7 mouse cellular contexts compared by ENCODE assay signal in genomic region chr19:15925719-15926045, GRCm38 (mm10). TPM values are rescaled to one million over a fixed set of nuclear protein-coding genes. Genes with fewer than 3 reads are reported as not detected.
A peak's percentile ranks its signal among the peaks of the same experiment; 100 is the strongest.
DNase-seq lines count a peak whose midpoint lies in the region; ATAC-seq lines count a peak whose summit lies in the region.

No protein-coding gene starts in this region.

- no peaks in the 10 kb centered on the region for H3K36me3 ChIP-seq in embryonic facial prominence, embryonic 12.5 days
- H3K36me3 ChIP-seq in limb, embryonic 12.5 days = 0 out of 2 replicates have a peak, but pooled peaks cover 2% of the 10 kb centered on the region
- no peaks in the 10 kb centered on the region for H3K36me3 ChIP-seq in midbrain, embryonic 15.5 days (replicated peaks)

- no peaks in the 10 kb centered on the region for H3K27me3 ChIP-seq in embryonic facial prominence, embryonic 12.5 days
- H3K27me3 ChIP-seq in limb, embryonic 12.5 days = no peaks in the 10 kb centered on the region
- H3K27me3 ChIP-seq in midbrain, embryonic 15.5 days (replicated peaks) = 0 out of 2 replicates have a peak, but pooled peaks cover 7% of the 10 kb centered on the region

- ATAC-seq in embryonic facial prominence, embryonic 12.5 days (ENCODE audit: insufficient number of reproducible peaks, insufficient read depth, low FRiP score, low TSS enrichment) = no peak
- no peak for ATAC-seq in limb, embryonic 12.5 days (ENCODE audit: insufficient number of reproducible peaks, insufficient read depth, low FRiP score, low TSS enrichment, low read depth)
- ATAC-seq in midbrain, embryonic 15.5 days (replicated peaks) = peak; percentile 41

- 10% methylated on average over 4 of the region's 4 CpGs for WGBS in embryonic facial prominence, embryonic 12.5 days
- 29% methylated on average over 4 of the region's 4 CpGs for WGBS in limb, embryonic 12.5 days
- 11% methylated on average over 4 of the region's 4 CpGs for WGBS in midbrain, embryonic 15.5 days

- peak overlapping the region; percentile 90 for H3K4me2 ChIP-seq in embryonic facial prominence, embryonic 12.5 days (replicated peaks)
- peak overlapping the region; percentile 88 for H3K4me2 ChIP-seq in limb, embryonic 12.5 days
- H3K4me2 ChIP-seq in midbrain, embryonic 15.5 days = peak overlapping the region; percentile 98

- H3K9me3 ChIP-seq in embryonic facial prominence, embryonic 12.5 days = no peaks in the 10 kb centered on the region
- no peaks in the 10 kb centered on the region for H3K9me3 ChIP-seq in limb, embryonic 12.5 days
- H3K9me3 ChIP-seq in midbrain, embryonic 15.5 days = no peaks in the 10 kb centered on the region

- peak overlapping the region; percentile 58 for H3K4me3 ChIP-seq in embryonic facial prominence, embryonic 12.5 days
- peak overlapping the region; percentile 66 for H3K4me3 ChIP-seq in limb, embryonic 12.5 days (replicated peaks)
- H3K4me3 ChIP-seq in midbrain, embryonic 15.5 days = peak overlapping the region; percentile 86

- H3K4me1 ChIP-seq in embryonic facial prominence, embryonic 12.5 days = peaks cover 14% of the 10 kb centered on the region
- peaks cover 17% of the 10 kb centered on the region for H3K4me1 ChIP-seq in limb, embryonic 12.5 days (replicated peaks)
- peaks cover 18% of the 10 kb centered on the region for H3K4me1 ChIP-seq in midbrain, embryonic 15.5 days

- peak overlapping the region; percentile 77 for H3K27ac ChIP-seq in embryonic facial prominence, embryonic 12.5 days
- peak overlapping the region; percentile 66 for H3K27ac ChIP-seq in limb, embryonic 12.5 days
- H3K27ac ChIP-seq in midbrain, embryonic 15.5 days = peak overlapping the region; percentile 78

- peak; percentile 90 for DNase-seq in adrenal gland, postnatal 10 days
- DNase-seq in heart, adult 9 months (ENCODE audit: low spot score in 2 of 2) = peak; percentile 34 to 72
- peak; percentile 84 for DNase-seq in kidney, adult 9 months
- DNase-seq in urinary bladder, postnatal 25 days (ENCODE audit: low spot score) = peak; percentile 57

- H3K9ac ChIP-seq in embryonic facial prominence, embryonic 12.5 days = no peak overlapping the region
- H3K9ac ChIP-seq in limb, embryonic 12.5 days (replicated peaks) = no peak overlapping the region; the same call in 1 of the 2 replicates
- H3K9ac ChIP-seq in midbrain, embryonic 15.5 days = no peak overlapping the region

RNA-seq across cellular contexts. Expression of gene Psat1, which starts 21.5 kb away (rescaled TPM):
- total RNA-seq in adrenal gland, postnatal 10 days (2021) = 100 to 1,000 TPM in 1 of 2 experiments, 10 to 100 TPM in 1; 60.7 to 140 TPM
- polyA plus RNA-seq in embryonic facial prominence, embryonic 12.5 days (2016; fragmentation: Nextera tagmentation; extraction: Ambion mirVana) = 71.3 and 77.0 TPM in 2 replicates
- polyA plus RNA-seq in limb, embryonic 12.5 days (2016; fragmentation: Nextera tagmentation; extraction: Ambion mirVana) = 71.0 and 73.3 TPM in 2 replicates
- 81.5 and 95.9 TPM in 2 replicates for polyA plus RNA-seq in midbrain, embryonic 15.5 days (2015; fragmentation: Nextera tagmentation; extraction: Ambion mirVana)

RNA-seq across cellular contexts. Expression of gene Cep78, which starts 59.1 kb away (rescaled TPM):
- total RNA-seq in adrenal gland, postnatal 10 days (2021) = 10 to 100 TPM; 11.2 to 11.5 TPM
- 43.0 and 43.3 TPM in 2 replicates for polyA plus RNA-seq in embryonic facial prominence, embryonic 12.5 days (2016; fragmentation: Nextera tagmentation; extraction: Ambion mirVana)
- 53.7 and 54.9 TPM in 2 replicates for polyA plus RNA-seq in limb, embryonic 12.5 days (2016; fragmentation: Nextera tagmentation; extraction: Ambion mirVana)
- polyA plus RNA-seq in midbrain, embryonic 15.5 days (2015; fragmentation: Nextera tagmentation; extraction: Ambion mirVana) = 31.1 and 33.6 TPM in 2 replicates
